Mouse (Mus musculus): ENCODE measurements around the gene Nf2. TPM values are rescaled to one million over a fixed set of nuclear protein-coding genes. Genes with fewer than 3 reads are reported as not detected.
"Not testable (repeated sequence)": the region's sequence is repeated elsewhere in the genome, so short reads cannot be mapped to it uniquely, and the experiment has no call there.

Nf2 gene
- polyA plus RNA-seq, 1 experiment: 96.3 TPM

- no peak for TF ChIP-seq CTCF (IDR thresholded peaks at IDR 0.05; ENCODE audit: borderline replicate concordance, extremely low read depth, insufficient read depth, insufficient read length)
- DNase-seq (ENCODE audit: low read depth): no peak
Measured at GRCm38 (mm10) chr11:4814507-4815450, 34.6 kb downstream of the Nf2 start.

- no peak for DNase-seq (ENCODE audit: low read depth)
- TF ChIP-seq POLR2A (IDR thresholded peaks at IDR 0.05; ENCODE audit: borderline replicate concordance, extremely low read depth, insufficient read depth, insufficient read length, poor library complexity, severe bottlenecking) (no peak), CTCF (IDR thresholded peaks at IDR 0.05; ENCODE audit: borderline replicate concordance, extremely low read depth, insufficient read depth, insufficient read length) (no peak)
Measured at GRCm38 (mm10) chr11:4808311-4808710, 41.0 kb downstream of the Nf2 start.

DNA sequence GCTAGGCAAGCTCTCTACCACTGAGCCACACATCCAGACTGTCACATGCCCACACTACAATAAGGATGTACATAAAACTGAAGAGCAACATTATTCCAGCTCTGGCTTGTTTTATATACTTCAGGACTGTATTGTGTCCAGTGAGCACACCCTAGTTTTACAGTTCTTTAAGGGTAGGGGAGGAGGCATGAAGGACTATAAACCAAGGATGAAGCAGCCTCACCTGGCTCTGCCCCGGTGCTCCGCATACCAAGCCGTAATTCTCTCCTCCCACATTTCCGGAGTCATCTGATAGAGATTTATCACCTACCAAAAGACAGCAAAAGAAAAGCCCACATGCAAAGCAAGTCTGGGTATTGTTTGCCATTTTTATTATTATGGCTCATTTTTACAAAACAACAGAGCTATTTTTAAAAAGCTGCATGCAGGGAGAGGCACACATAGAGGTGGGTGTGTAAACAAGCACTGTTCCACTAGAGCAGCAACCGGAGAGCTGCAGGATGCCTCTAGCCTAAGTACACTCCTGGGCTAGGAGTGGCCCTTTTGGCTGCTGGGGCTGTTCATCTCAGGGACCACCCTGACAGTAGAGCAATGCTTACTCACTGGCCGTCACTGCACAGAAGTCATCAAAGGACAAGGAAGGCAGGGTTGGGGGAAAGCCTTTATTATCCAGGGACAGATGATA, 43.2 kb downstream of the Nf2 start:
- TF ChIP-seq POLR2A (IDR thresholded peaks at IDR 0.05; ENCODE audit: borderline replicate concordance, extremely low read depth, insufficient read depth, insufficient read length, poor library complexity, severe bottlenecking): no peak
- TF ChIP-seq CTCF (IDR thresholded peaks at IDR 0.05; ENCODE audit: borderline replicate concordance, extremely low read depth, insufficient read depth, insufficient read length): no peak
- no peak for DNase-seq (ENCODE audit: low read depth)

DNA sequence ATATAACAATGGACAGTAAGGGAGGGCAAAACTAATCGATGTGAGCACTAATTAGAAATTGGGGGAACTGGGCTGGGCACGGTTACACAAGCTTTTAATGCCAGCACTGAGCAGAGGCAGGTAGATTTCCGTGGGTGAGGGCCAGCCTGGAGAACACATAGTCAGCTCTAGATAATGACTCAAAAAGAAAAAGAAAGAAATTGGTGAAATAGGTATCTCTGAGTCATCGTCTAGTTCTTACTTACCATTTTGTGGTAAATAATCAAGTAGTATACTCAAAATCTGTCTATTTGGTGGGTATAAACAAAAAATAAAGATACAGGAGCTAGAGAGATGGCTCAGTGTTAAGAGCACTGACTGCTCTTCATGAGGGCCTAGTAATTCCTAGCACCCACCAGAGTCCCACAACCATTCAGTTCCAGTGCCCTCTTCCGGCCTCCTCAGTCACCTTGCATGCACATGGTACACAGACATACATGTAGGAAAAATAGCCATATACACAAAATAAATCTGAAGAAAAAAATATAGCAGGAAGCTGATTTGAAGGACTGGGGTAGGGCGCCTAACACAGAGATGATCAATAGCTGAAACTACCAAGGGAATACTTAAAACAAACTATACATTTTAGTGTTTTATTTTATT, 44.3 kb downstream of the Nf2 start:
- TF ChIP-seq POLR2A (IDR thresholded peaks at IDR 0.05; ENCODE audit: borderline replicate concordance, extremely low read depth, insufficient read depth, insufficient read length, poor library complexity, severe bottlenecking) (no peak), CTCF (IDR thresholded peaks at IDR 0.05; ENCODE audit: borderline replicate concordance, extremely low read depth, insufficient read depth, insufficient read length) (no peak)

GRCm38 (mm10) chr11:4803951-4804350, 45.4 kb downstream of the Nf2 start:
- TF ChIP-seq POLR2A (IDR thresholded peaks at IDR 0.05; ENCODE audit: borderline replicate concordance, extremely low read depth, insufficient read depth, insufficient read length, poor library complexity, severe bottlenecking) (no peak), CTCF (IDR thresholded peaks at IDR 0.05; ENCODE audit: borderline replicate concordance, extremely low read depth, insufficient read depth, insufficient read length) (no peak)

More for the DNA sequence above, 44.3 kb downstream of the Nf2 start:
- DNase-seq (ENCODE audit: low read depth): no peak

DNA sequence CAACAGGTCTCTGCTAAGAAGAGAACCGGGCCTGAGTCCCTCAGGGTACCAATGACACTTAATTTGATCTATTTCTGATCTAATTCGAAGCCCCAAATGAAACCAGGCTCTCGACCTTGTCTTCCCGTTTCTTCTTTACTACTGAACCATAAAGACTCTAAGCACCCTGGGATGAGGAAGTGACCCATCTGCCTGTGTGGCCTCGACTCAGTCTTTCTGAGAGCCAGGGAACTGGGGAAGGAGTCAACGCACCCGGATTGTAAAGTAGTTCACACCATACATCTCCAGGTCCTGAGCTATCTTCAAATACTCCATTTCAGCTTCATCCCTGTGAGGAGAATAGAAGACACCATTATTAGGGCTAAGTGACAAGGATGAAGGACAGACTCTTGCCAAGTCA, 45.9 kb downstream of the Nf2 start:
- DNase-seq (ENCODE audit: low read depth): no peak
- TF ChIP-seq CTCF (IDR thresholded peaks at IDR 0.05; ENCODE audit: borderline replicate concordance, extremely low read depth, insufficient read depth, insufficient read length) (no peak), POLR2A (IDR thresholded peaks at IDR 0.05; ENCODE audit: borderline replicate concordance, extremely low read depth, insufficient read depth, insufficient read length, poor library complexity, severe bottlenecking) (no peak)

More at GRCm38 (mm10) chr11:4803951-4804350, 45.4 kb downstream of the Nf2 start:
- peak; percentile 74 for DNase-seq (ENCODE audit: low read depth)

DNA sequence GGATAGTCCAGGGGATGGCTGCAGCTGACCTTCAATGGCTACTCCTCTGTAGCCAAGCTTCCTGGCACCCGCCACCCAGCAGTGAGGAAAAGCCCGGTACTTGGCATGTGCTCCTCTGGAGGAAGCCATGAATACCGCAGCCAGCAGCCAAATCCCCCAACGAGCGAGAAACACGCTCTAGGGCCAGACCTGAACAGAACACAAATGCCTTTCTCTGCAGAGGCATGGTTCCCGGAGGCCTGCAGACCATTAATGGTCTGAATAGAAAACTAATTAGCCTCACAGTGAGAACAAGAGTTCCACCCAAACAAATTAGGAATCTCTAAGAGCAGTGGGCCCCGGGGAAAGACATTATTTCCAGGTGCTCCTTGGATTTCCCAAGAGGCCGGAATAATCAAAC, 46.3 kb downstream of the Nf2 start:
- TF ChIP-seq POLR2A (IDR thresholded peaks at IDR 0.05; ENCODE audit: borderline replicate concordance, extremely low read depth, insufficient read depth, insufficient read length, poor library complexity, severe bottlenecking): no peak
- no peak for TF ChIP-seq CTCF (IDR thresholded peaks at IDR 0.05; ENCODE audit: borderline replicate concordance, extremely low read depth, insufficient read depth, insufficient read length)
- peak; percentile 95 for DNase-seq (ENCODE audit: low read depth)

DNA sequence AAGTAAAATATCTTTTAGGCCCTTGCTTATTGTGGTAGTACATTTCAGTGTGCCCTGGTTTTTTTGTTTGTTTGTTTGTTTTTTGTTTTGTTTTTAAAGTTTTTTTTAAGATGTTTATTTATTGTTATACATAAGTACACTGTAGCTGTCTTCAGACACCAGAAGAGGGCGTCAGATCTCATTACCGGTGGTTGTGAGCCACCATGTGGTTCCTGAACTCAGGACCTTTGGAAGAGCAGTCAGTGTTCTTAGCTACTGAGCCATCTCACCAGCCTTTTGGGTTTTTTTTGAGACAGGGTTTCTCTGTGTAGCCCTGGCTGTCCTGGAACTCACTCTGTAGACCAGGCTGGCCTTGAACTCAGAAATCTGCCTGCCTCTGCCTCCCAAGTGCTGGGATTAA, 46.9 kb downstream of the Nf2 start:
- not testable (repeated sequence) for DNase-seq (ENCODE audit: low read depth)

DNA sequence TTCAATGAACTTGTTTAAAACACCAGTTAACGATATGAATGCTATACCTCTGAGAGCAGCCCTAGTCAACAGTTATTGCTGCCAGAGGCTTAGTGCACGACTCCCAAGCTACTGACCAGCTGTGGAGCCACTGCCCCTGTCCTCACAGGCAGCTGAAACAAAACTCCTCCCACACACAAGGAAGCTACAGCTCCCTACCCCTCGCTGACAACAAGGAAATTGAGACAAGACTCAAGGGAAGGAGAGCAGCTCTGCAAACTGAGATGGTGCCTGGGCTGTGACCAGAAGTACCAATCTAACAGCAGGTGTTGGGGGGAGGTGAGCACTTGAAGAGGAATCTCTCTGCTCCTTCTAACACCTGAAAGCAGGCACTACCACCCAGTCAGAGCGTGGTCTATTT, 48.7 kb downstream of the Nf2 start:
- TF ChIP-seq POLR2A (IDR thresholded peaks at IDR 0.05; ENCODE audit: borderline replicate concordance, extremely low read depth, insufficient read depth, insufficient read length, poor library complexity, severe bottlenecking): no peak
- no peak for TF ChIP-seq CTCF (IDR thresholded peaks at IDR 0.05; ENCODE audit: borderline replicate concordance, extremely low read depth, insufficient read depth, insufficient read length)
- DNase-seq (ENCODE audit: low read depth): no peak

DNA sequence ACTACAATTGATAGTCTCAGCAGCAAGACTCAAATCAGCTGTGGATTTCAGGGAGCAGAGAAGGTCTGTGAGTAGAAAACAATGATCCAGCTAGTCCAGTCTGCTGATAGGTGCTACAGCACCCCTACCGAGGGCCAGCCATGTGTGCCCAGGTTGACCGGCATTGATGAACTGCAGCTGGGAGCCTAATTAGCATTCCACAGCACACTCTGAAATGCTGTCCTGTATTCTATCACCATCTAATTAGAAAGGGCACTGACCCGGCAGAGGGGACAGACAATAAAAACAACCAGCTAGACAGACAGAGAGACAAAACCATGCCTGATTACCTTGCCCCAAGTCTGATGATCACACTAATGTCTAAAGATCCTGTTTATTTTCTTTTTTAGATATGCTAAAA, 56.3 kb downstream of the Nf2 start:
- TF ChIP-seq CTCF (IDR thresholded peaks at IDR 0.05; ENCODE audit: borderline replicate concordance, extremely low read depth, insufficient read depth, insufficient read length) (no peak), POLR2A (IDR thresholded peaks at IDR 0.05; ENCODE audit: borderline replicate concordance, extremely low read depth, insufficient read depth, insufficient read length, poor library complexity, severe bottlenecking) (no peak)
- DNase-seq (ENCODE audit: low read depth): peak; percentile 22

GRCm38 (mm10) chr11:4791549-4791948, 57.8 kb downstream of the Nf2 start:
- no peak for TF ChIP-seq POLR2A (IDR thresholded peaks at IDR 0.05; ENCODE audit: borderline replicate concordance, extremely low read depth, insufficient read depth, insufficient read length, poor library complexity, severe bottlenecking)
- TF ChIP-seq CTCF (IDR thresholded peaks at IDR 0.05; ENCODE audit: borderline replicate concordance, extremely low read depth, insufficient read depth, insufficient read length): no peak
- peak; percentile 62 for DNase-seq (ENCODE audit: low read depth)

Data from brain, embryonic 14.5 days (tissue).